Mouse (Mus musculus) v-Abl transformed pro-B cells (cell line): ENCODE measurements around the gene Wrap73.

Source experiments
- in situ Hi-C, 2 experiments: fragments of 400-800 bp; cut with MboI; formaldehyde crosslinking; loops; one replicate each; pipeline ENCODE4 v1.15.1; 2025; ENCODE audit not compliant: unreplicated experiment in 2 of 2

Wrap73 gene

GRCm38 (mm10) chr4:154142211-154143040 lies at the start of gene Wrap73:
Gene Wrap73 (plus strand): TSS chr4:154142372.
- in situ Hi-C loops, result loop anchor here (10.0 to 25.0 kb wide), 2 partner anchors 1795 to 1968 kb away; partner anchors contain the start of genes Acot7 (in 1 of the 2) and Ube2j2 (in 1 of the 2)

- in situ Hi-C loops, result no loop called here
Observed at GRCm38 (mm10) chr4:154093210-154093609, 49.0 kb upstream of the Wrap73 start.

GRCm38 (mm10) chr4:154096111-154096510 lies 46.1 kb upstream of the Wrap73 start:
- in situ Hi-C loops, result no loop called here

GRCm38 (mm10) chr4:154099361-154099760 lies 42.8 kb upstream of the Wrap73 start:
- in situ Hi-C loops, result no loop called here

- in situ Hi-C loops, result no loop called here
Observed at GRCm38 (mm10) chr4:154103386-154103785, 38.8 kb upstream of the Wrap73 start.

- in situ Hi-C loops, result no loop called here
Observed at GRCm38 (mm10) chr4:154103912-154104311, 38.3 kb upstream of the Wrap73 start.

- in situ Hi-C loops, result no loop called here
Observed at GRCm38 (mm10) chr4:154105381-154106001, 36.7 kb upstream of the Wrap73 start.

- in situ Hi-C loops, result no loop called here
Observed at GRCm38 (mm10) chr4:154106497-154107061, 35.6 kb upstream of the Wrap73 start.

- in situ Hi-C loops, result no loop called here
Observed at GRCm38 (mm10) chr4:154109216-154109849, 32.8 kb upstream of the Wrap73 start.

- in situ Hi-C loops, result no loop called here
Observed at GRCm38 (mm10) chr4:154109850-154110243, 32.3 kb upstream of the Wrap73 start.

- in situ Hi-C loops, result no loop called here
Observed at GRCm38 (mm10) chr4:154116421-154116820, 25.8 kb upstream of the Wrap73 start.

- in situ Hi-C loops, result no loop called here
Observed at GRCm38 (mm10) chr4:154118782-154119181, 23.4 kb upstream of the Wrap73 start.

- in situ Hi-C loops, result no loop called here
Observed at GRCm38 (mm10) chr4:154119208-154119607, 23.0 kb upstream of the Wrap73 start.

GRCm38 (mm10) chr4:154121800-154122199 lies 20.4 kb upstream of the Wrap73 start:
- in situ Hi-C loops, result no loop called here

- in situ Hi-C loops, result no loop called here
Observed at GRCm38 (mm10) chr4:154122374-154122773, 19.8 kb upstream of the Wrap73 start.

GRCm38 (mm10) chr4:154123553-154123952 lies 18.6 kb upstream of the Wrap73 start:
- in situ Hi-C loops, result no loop called here

GRCm38 (mm10) chr4:154125202-154125601 lies 17.0 kb upstream of the Wrap73 start:
- in situ Hi-C loops, result loop anchor here in 1 of 2 experiments (25.0 kb wide), 1 partner anchor 1812 kb away; the partner anchor contains the start of gene Ube2j2

- in situ Hi-C loops, result loop anchor here in 1 of 2 experiments (25.0 kb wide), 1 partner anchor 1810 kb away; the partner anchor contains the start of gene Ube2j2
Observed at GRCm38 (mm10) chr4:154127273-154127672, 14.9 kb upstream of the Wrap73 start.

GRCm38 (mm10) chr4:154129950-154130349 lies 12.2 kb upstream of the Wrap73 start:
- in situ Hi-C loops, result loop anchor here in 1 of 2 experiments (25.0 kb wide), 1 partner anchor 1807 kb away; the partner anchor contains the start of gene Ube2j2

- in situ Hi-C loops, result loop anchor here in 1 of 2 experiments (25.0 kb wide), 1 partner anchor 1805 kb away; the partner anchor contains the start of gene Ube2j2
Observed at GRCm38 (mm10) chr4:154131894-154132293, 10.3 kb upstream of the Wrap73 start.
